Mouse (Mus musculus) brain, adult 10 weeks (tissue): ENCODE measurements around the gene Iqca. TPM values are rescaled to one million over a fixed set of nuclear protein-coding genes. Genes with fewer than 3 reads are reported as not detected.

ENCODE experiments used
- polyA plus RNA-seq: library from polyadenylated mRNA; stranded (reverse); fragments of 350-450 nt; fragmentation: Illumina TruSeq; extraction: RNeasy Lipid Tissue Mini Kit (QIAGEN cat#74804); gene quantifications from one replicate; pipeline ENCODE4 v1.2.3, GENCODE M21; 2015; ENCODE audit warnings: low read depth, low replicate concordance

Iqca gene
- 1.2 TPM for polyA plus RNA-seq

DNA sequence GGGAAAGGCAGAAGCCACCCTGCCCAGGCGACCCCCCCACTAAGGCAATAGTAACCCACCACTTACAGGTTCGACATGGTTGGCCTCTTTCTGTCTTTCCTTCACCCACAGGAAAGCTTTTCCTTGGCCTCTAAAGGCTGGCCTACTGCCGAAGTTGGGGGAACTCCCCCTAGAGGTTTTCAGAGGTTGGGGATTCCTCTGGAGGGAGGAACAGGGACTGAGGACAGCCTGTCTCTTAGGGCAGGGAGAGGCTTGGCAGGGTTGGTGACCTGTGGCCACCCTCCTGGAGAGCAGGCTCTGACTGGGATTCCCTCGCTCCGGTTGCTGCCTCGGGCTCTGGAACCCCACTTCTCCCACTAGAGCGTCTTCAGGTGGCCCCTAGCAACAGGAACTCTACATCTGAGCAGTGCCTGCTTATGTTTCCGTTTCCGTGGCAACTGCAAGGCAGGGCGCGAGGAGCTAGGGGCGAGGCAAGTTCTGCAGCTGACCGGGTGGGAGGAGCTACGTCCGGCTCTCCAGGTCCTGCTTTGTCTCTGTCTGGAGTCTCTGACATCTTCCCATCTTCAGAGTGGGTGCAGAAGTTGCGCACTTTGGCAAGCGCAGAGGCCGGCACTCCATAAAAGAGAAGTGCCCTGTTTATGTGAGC is at the start of gene Iqca:
Iqca (minus strand) TSS at position 303 of the 646 bp plus-strand sequence.

DNA sequence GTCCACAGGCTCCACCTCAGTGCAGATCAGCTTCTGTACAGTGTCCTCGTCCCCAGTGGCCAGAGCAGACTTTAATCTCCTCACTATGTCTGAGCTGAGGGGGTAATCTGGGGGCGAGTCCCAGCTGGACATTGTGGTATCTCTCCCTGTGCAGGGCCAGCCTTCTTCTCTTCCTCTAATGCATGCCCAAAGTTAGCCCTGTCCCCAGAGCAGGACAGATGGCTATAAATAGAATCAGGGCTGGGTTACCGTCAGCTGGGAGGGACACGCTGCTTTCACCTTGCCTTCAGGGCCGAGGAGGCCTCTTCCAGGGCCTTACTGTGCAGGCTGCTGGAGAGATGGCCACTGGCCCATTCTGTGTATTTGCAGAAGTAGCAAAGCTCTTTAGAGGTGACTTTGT is 138.8 kb downstream of the Iqca start, which contains the start of gene Asb18:
Asb18 (minus strand) TSS at position 221 of the 400 bp plus-strand sequence.

Other genes with a start within 250 kb of the Iqca start
- gene Gbx2, start 222.2 kb downstream of the Iqca start, polyA plus RNA-seq: 4.7 TPM
- gene Asb18, start 138.7 kb downstream of the Iqca start, polyA plus RNA-seq: 1.5 TPM
- gene Ackr3, start 50.6 kb upstream of the Iqca start, polyA plus RNA-seq: 9.1 TPM